Mouse (Mus musculus) CH12F3 (cell line): Measurements from ENCODE around the gene Bcar3.

Experiments used
- in situ Hi-C: fragments of 300-500 bp; cut with MboI; formaldehyde crosslinking; loops from 2 replicates; pipeline ENCODE4 v1.14.3; 2020; ENCODE audit warnings: low sequenced_read_pairs

Bcar3 gene

DNA sequence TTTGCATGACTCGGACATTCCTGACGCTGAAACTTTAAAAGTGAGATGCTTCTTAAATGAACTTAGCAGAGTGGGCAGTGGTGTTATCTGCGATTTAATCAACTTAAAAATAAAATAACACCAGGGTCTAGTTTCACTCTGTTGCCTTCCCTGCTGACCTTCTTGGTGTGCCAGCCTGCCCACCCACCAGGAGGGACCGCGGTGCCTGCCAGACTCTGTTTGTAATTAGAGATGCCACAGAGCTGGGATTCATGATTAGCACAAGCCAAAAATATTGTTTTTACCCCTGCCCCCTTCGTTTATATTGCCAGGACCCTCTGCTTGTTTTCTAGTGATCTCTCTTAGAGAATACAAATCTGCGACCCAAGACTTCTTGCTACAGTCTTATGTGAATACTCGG lies 152.7 kb downstream of the Bcar3 start:
- in situ Hi-C loops: no loop called here

DNA sequence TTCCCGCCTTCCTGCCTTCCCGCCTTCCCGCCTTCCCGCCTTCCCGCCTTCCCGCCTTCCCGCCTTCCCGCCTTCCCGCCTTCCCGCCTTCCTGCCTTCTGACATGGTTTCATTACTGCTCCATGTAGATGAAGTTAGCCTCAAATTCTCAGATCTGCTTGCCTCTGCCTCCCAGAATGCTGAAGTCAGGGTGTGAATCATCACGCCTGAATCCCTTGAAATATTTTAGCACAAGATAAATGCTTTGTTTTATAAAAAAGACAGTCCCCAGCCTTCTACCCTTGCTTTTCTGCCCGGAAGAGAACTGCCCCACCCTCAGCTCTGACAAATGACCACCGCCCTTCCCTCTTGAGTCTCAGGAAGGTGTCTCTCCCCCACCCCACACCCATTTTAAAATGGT lies 154.3 kb downstream of the Bcar3 start:
- in situ Hi-C loops: no loop called here

DNA sequence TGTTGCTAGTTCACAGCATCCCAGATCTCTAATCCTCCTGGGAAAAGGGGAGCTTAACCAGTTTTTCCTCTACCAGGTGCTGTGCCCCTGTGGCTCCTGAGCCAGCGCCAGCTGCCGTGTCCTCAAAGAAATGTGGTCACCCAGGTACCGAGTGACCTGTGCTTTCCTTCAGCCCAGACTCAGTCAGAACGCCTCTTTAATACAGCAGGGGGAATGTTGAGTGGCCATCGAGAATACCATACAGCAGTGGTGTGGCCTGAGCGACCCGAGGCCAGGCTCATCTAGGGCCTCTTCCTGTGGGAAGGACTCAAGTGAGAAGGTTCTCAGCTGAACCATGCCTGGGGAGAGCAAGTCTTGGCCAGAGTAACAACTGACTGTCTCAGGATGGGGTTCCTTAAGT lies 156.1 kb downstream of the Bcar3 start:
- in situ Hi-C loops: no loop called here

DNA sequence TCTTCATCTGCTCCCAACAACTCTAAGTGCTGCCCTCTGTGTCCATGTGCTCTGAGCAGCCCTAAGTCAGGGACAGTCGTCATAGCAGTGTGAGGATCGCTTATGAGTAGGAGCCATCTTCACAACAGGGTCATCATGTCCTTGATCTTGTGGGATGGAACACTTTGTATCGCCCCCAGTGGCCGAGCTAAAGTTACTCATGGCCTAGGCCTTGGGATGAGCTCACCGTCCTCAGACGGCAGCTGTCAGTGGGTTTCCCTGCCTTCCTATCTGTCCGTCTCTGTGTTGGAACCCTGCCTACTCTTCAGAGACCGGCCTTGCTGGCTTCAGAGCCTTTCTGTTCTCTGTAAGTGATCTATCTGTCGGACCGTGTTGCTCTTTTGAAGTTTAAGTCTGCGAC lies 159.9 kb downstream of the Bcar3 start:
- in situ Hi-C loops: no loop called here

DNA sequence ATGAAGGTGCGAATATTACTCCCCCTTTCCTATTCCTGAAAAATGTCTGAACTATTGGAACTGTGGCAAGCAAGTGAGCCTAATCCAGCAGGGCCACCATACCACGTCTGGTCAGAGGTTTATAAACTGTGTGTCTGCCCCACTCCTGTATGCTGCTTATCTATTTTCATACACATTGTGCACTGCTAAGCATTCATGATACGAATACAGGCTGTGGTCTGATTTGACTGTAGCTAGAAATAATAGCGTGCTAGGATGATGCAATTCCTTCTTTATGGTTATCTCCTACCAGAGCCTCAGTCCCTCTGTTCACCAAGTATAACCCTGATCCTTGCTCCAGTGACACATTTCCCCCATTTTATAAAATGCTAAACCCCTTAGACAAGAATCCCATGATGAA lies 162.2 kb downstream of the Bcar3 start:
- in situ Hi-C loops: no loop called here

DNA sequence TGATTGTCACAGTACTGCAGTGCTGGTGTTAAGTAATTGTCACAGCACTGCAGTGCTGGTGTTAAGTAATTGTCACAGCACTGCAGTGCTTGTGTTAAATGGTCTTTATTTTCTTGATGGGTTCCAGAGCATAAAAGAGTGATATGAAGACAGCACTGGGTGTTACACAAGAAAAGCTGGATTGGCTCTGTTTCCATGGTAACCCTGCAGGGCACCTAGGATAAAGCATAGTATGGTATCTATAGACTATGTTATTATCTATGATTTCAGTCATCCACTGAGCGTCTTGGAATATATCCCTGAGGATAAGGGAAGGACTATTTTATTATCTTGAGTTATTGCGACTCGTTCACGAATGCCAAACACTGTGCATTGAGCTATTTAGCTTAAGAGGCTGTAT lies 162.9 kb downstream of the Bcar3 start:
- in situ Hi-C loops: no loop called here

DNA sequence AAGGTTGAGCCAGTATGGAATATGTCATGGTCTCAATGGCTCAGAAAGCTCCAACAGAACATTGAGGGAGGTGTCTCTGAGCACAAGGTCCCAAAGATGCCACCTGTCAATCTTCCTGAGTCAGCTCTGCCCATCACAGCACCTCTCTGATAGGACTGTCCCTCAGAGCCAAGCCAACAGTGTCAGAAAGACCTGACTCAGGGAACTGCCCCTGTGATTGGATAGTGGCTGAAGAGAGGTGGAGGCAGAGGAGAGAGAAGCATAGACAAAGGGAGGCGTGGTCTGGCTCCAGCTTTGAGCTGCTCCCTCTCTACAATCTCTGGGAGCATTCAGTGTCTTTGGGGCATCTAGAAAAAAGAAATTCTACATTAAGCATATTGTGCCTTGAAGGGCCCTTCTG lies 163.8 kb downstream of the Bcar3 start:
- in situ Hi-C loops: no loop called here

DNA sequence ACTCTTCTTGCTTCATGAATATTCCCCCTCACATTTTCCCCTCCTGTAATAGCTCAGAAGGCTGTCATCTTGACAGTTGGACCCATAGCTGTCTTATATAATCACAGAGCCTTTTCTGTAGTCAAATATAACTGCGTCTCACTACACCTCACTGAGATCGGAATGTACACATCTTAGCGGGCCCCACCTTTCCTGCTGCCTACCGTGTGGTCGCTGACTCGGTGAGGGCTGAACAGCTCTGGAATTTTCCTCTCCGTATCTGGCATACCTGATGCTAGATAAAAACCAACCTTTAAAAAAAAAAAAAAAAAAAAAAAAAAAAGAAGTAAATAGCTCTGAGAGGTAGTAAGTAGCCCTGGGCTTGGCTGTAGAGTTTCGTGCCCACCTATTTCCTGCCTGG lies 164.8 kb downstream of the Bcar3 start:
- in situ Hi-C loops: no loop called here

DNA sequence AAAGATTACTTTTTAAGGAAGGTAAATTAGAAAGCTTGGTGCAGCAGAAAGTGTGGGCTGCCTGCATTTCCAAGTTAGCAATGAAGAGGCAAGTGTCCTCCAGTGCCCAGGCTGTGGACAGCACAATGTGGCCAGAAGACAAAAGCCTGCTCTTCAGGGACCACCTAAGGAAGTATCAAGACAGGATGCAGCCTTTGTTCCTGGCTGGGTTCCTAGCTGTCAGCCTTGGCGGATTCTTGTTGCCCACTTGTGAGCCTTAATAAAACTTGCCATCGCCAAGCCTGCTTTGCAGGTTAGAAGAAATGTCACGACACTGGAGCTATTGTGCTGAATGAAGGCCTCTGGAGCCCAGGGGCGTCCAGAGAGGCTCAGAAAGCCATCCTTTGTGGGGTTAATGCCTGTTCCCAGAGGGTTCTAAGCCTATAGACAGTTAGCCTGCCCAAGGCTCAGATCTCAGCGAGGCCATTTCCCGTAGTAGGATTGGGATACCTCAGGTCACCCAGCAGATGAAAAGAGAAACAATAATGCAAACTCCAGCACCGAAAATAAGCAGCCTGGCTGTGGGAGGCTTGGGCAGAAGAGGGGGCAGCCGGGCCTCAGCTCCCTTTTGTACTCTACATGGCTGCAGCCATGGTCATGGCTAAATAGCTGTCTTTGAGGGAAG lies 167.0 kb downstream of the Bcar3 start:
- in situ Hi-C loops: loop anchor here (10.0 kb wide), 1 partner anchor 146 kb away; no protein-coding TSS in a partner anchor

DNA sequence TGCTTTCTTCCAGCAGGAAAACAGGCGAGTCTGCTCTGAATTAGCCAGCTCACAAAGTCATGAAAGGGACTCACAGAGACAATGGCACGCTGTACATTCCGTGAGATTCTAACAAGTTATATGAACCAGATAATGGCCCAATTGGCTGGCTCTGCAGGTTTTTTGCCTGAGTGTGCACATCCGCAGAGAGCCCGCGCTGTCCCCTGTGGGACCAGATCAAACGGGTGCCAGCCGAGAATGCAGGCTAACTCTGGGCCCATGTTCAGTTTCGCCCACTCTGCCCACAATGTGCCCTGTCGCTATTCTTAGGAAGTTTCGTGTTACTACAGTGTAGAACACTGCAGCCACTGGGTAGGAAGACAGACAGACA lies 167.6 kb downstream of the Bcar3 start:
- in situ Hi-C loops: loop anchor here (10.0 kb wide), 1 partner anchor 147 kb away; no protein-coding TSS in a partner anchor

DNA sequence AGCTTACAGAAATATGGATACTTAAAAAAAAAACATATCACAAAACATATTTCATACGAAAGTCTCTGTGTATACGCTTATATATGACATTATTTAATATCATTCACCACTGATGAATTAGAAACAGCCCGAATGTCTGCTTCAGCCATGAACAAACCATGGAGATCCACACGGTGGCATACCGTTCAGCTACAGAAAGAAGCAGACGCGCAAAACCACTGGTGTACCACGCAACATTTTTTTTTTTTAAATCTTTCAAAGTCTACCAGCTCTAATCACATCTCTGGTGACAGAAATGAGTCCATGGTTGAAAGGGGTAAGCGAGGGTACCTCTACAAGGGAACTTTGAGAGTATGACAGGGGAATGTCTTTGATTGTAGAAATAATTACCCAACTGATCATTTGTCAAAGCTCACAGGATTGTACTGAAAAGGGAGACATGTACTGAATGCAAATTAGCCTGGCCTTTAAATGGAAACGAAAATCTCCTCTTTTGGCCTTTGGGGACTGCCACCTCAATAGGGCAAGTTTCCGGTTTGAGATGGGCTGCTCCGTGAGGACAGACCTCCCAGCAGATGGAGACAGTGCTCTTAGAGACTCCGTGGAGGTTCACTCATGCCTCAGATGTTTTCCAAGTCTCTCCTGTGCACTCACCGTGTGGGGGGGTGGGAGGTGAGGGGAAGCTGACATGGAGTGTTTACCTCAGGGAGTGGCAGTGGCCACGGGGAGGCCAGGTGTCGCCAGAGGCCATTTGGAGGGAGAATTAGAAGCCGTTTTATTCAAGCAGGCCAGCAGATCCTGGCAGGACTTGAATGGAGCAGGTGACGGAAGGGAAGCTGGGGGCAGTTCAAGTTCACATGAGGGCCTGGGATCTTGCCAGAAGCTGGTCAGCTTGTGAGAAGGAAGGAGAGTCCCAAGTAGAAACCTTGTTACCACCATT lies 168.3 kb downstream of the Bcar3 start:
- in situ Hi-C loops: loop anchor here (10.0 kb wide), 1 partner anchor 147 kb away; no protein-coding TSS in a partner anchor

DNA sequence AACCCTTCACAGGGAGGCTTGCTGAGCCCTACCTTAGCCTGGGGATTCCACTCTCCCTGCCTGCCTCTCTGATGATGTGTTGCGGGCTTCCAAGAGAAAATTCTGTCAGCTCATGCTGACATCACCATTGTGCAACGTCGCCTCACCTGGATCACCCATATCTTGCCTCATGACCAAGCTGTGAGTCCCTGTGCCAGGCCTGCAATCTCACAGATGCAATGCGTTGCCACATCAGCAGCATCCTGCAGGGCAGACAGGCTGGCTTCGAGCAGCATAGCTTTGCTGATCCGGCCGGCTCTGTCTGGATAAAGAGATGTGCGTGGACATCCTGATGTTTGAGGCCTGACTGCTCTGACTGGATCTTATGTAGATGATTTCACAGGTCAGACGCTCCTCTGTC lies 169.2 kb downstream of the Bcar3 start:
- in situ Hi-C loops: loop anchor here (10.0 kb wide), 1 partner anchor 148 kb away; no protein-coding TSS in a partner anchor

DNA sequence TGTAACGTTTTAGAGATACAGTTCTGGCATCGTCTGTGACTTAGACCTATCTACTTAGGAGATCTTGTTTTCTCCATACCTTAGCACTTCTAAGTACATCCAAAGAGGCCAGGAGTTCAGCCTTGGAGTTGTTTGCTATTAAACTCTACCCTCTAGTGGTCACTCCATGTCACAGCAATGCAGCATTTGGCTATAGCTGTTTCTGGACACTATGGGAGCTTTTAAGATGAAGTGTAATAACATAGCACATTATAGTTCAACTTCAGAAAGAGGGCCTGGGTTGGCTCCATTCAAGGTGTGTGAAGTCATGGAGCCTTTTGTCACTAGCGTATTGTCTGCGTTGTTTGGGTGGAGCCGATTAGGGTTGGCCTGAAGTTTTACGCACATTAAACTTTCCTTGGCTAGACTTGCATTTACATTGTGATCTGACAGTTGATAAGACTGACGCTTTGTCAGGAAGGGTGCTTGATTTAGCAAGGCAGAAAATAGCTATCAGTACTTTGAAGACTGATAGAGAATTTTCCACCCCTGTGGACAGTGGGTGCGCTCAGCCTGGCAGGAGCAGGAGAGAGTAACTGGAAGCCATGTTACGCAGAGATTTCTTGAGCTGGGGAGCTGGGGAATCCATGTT lies 172.3 kb downstream of the Bcar3 start:
- in situ Hi-C loops: loop anchor here (10.0 kb wide), 1 partner anchor 151 kb away; no protein-coding TSS in a partner anchor

DNA sequence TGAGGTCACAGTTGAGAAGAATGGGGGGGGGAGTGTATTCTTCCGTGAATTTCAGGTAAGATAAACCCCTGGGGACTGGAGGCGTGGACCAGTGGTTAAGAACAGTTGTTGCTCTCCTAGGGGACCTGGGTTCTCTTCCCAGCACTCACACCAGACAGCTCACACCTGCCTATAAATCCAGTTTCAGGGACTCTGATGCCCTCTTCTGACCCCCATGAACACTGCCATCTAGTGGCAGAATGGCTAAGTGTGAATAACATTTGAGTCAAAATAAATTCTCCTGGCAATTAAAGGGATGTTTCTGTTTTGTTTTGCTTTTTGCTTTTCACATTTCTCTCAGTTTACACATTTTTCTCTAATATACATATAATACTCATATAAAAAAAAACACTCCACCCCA lies 174.0 kb downstream of the Bcar3 start:
- in situ Hi-C loops: loop anchor here (10.0 kb wide), 1 partner anchor 153 kb away; no protein-coding TSS in a partner anchor

DNA sequence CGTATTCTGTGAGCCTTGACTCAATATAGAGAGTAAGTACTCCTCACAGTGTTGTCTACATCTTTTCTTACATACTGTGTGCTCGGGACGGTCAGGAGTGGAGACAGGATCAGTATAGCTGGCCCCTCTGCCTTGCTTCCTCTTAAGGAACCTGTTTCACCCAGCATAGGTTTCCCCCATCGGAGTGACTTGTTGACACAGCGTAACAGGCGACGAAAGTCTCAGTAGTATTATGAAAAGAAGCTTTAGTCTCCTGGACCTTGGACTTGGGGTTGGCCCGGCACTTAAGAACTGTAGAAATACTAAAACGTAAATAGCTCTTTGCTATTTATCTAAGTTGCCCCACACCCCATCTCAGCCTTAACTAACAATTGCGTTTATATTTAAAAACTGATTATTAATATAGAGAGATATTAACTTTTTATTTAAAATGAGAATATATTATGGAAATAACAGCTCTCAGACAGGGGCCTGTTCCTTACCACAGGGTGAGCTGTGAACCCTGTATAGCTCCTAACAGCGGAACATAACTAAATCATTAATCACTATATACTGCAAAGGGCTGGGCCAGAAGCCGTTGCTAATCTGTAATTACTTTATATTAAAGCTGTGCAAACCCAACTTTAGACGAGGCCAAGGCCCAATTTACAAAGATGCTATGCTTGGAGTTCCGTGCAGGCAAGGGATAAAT lies 176.5 kb downstream of the Bcar3 start:
- in situ Hi-C loops: no loop called here

DNA sequence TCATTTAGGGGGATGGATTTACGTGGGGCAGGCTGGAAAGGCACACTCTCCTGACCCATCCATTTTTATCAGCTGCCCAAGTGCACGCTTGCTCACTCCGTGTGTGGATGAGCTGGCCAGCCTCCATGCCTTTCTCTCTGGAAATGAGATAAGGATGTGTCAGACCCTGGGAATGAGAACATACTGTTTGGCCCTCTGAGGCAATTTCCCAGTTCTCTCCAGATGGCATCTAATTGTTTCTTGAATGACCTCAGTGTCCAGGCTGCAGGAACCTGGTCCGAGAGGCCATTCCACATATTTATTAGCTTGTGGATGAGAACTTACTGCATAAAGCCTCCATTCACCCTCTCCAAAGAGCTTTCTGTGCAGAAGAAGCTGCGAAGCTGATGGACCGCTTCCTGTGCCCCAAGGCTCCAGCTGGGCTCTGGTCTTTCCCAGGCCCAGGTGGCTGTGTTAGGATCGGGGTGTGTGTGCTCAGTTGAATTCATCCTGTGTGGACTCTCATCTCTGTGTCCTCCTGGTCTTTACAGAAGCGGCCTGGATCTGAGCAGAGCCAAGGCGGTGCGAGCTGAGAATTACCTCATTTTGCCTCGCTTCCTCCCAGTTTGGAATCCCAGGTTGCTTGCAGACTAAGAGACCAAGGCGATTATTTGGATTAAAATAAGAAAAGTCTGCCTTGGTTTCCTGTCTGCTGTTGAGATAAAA lies 177.2 kb downstream of the Bcar3 start:
- in situ Hi-C loops: no loop called here

DNA sequence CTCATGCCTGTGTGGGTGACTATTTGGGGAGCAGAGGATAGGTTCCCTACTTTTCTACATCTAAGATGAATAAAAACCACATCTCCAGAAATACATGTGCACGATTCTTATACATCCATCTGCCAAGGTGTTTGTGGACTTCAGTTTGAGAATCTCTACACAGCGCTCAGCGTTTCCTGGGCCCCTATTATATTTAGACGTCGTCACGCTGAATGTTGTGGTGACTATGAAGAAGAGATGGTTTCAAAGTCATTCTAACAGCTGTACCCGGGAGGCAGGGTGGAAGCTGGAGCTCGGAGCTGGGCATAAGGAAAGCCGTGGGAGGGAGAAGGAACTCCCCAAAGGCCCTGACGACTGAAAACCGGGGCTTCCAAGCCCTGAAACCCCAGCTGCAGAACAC lies 178.5 kb downstream of the Bcar3 start:
- in situ Hi-C loops: no loop called here

DNA sequence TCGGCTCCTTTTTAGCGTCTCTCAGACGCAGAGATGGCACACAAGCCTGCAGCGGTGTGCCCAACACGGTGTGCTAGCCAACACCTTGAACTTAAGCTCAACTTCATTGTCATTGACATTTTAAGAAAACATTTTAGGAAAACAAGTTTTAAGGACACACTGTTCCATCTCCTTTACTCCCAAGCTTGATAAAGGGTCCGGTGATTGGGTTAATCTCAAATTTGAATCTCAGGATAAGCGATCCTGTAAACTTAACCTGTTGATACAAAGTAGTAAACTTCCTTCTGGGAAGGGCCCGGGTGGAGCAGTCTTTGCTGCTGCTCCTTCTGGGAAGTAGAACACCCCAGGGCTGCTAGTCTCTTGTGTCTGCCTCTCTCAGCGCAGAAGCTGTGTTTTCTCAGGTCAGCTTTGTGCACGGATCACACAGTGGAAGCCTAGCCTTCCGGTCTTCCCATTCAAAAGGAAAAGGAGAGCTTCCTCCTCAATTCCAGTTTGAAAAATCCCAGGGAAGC lies 179.6 kb downstream of the Bcar3 start:
- in situ Hi-C loops: no loop called here

DNA sequence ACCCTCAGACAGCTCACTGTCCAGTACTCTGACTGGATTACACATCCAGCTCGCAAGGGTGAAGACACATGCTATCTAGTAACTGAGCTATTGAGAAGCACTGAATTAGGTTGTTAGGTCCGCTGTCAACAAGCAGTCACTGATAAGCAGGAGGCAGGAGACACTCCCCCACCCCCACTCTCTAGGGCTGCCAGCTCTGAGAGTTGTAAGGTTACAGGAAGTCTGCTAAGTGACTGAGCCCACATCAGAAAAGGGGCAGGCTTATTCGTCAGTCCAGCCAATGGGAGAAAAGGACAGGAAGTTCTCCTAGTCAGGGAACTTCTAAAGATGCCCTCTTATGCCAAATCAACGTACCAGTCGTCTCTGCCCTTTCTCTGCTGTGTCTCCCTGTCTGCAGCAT lies 180.1 kb downstream of the Bcar3 start:
- in situ Hi-C loops: no loop called here

DNA sequence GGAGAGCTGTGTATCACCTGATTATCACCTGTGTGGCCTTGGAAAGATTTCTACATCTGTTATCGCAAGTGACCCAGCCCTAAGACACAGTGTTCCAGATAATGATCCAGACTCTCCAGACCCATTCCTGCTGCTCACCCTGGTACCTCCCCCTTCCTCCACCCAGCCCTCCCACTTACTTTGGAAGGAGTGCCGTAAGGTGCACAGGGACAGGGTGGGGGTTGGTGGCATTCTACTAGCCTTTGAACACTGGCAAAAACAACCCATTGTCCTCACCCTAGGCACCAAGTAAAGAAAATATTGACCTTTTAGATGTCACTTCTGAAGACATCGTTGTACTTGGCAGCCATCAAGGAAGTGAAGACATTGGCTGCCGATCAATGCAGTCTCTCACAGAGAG lies 180.9 kb downstream of the Bcar3 start:
- in situ Hi-C loops: no loop called here
